Mouse (Mus musculus): ENCODE data around the gene Slc44a1.

Slc44a1 gene

DNA sequence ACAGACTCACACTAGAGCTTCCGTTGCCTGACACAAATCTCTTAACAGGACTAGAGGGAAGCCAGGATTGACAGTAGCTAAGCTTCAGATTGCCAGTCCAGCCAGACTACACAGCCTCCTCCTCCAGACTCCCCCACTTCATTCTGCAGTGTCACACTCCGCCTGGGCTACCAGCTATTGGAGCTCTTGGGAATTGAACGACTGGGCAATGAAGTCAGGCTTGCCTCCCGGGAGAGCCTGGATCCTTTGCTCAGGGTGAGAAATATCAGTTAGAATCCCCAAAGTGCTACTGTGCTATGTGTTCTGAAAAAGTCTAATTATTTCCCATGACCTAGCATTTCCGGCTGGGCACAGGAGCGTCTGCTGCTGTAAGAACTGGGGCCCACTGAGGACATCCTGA lies 9.7 kb upstream of the Slc44a1 start:
- no peak for DNase-seq (ENCODE audit: extremely low read depth, low read depth, low spot score)

DNA sequence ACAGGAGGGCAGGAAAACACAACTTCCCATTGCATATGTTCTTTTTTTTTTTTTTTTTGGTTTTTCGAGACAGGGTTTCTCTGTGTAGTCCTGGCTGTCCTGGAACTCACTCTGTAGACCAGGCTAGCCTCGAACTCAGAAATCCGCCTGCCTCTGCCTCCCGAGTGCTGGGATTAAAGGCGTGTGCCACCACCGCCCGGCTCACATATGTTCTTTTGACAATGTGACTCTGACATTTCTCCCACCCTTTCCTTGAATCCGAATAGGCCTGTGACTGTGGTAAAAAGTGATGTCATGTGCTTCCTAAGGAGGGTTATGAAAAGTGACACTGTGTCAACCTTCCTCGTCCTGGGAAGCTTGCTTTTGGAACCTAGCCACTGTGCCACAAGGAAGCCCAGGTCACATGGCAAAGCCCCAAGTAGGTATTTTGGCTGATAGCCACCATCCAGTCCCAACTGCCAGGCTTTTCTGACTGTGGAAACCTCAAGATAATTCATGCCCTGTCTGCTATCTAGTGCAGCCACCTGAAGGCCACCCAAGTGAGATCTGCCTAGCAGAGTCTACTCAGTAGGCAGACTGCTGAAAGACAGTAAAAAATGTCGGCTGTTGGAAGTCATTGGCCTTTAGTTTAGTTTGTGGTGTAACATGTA lies 8.5 kb upstream of the Slc44a1 start:
- no peak for DNase-seq (ENCODE audit: extremely low read depth, low read depth, low spot score)

DNA sequence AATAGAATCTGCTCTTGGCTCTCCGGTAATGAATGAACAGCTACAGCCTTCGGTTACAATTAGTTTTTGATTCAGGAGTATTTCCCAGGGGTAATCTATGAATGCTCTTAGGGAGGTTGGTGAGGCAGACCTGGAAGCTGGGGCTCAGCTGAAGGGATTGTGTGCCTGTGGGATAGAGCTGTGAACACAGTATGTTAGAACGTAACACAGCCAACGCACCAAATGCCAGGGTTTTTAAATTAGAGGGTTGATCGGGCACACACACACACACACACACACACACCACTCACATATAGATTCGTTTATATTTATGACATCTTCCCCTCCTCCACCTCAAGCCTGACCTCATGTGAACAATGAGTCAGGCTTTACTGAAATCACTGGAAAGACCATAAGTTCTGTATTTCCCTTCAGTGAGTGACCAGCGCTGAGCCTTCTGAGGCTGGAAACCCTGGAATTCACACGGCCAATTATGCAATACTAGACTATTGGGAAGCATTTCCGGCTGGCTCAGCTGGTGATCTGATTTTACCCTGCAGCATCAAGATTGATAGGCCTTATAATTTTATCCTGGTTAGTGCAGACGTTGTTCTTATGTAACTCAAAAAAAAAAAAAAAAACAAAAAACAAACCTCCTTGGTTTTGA lies 3.0 kb upstream of the Slc44a1 start:
- DNase-seq (ENCODE audit: extremely low read depth, low read depth, low spot score): no peak

DNA sequence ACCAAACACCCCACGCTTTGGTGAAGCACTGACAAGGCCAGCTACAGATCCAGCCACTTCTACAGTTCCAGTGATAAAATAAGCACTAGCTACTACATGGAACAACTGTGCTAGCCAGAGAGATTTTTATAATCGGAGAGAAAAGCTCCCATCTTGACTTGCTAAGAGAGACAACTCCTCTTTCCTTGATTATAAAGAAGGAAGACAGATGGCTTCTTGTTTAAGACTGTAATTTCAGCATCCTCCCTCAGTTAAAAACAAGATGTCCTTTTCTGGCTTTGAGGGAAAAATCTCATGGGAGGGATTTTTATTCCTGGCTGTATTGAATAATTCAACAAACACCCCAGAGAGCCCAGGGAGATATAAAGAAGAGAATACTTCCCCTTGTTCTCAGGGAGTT lies 1.8 kb upstream of the Slc44a1 start:
- DNase-seq (ENCODE audit: extremely low read depth, low read depth, low spot score): no peak

DNA sequence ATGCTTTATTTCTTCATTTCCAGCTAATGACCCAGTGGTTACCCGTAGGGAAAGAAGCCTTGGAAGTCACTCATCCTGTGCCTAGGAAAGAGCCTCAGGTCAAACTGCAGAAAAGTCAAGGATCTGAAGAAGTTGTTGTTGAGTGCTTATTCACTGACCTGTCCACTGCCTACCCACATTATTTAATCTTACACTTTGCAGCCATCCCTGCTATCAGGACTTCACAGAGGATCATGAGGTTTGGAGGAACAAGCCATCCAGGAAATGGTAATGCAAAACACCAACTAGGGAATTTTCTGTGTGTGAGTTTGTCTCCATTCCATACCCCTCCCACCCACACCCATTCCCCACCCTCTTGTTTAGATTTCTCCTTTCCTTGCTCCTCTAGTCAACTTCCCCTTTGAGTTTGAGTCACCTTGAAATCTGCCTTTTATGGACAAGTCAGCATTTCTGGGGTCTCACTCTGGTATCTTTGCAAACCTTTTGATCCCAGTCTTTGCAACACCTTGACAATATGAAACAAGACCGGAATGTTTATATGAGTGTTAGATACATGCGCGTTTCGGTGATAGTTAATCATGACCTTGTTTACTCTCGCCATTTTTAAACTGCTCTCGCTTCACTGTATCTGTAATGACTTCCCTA lies 1.3 kb upstream of the Slc44a1 start:
- DNase-seq (ENCODE audit: extremely low read depth, low read depth, low spot score): no peak

- DNase-seq (ENCODE audit: extremely low read depth, low read depth, low spot score): no peak
Observed at GRCm38 (mm10) chr4:53439636-53440009, 590 bp upstream of the Slc44a1 start.

DNA sequence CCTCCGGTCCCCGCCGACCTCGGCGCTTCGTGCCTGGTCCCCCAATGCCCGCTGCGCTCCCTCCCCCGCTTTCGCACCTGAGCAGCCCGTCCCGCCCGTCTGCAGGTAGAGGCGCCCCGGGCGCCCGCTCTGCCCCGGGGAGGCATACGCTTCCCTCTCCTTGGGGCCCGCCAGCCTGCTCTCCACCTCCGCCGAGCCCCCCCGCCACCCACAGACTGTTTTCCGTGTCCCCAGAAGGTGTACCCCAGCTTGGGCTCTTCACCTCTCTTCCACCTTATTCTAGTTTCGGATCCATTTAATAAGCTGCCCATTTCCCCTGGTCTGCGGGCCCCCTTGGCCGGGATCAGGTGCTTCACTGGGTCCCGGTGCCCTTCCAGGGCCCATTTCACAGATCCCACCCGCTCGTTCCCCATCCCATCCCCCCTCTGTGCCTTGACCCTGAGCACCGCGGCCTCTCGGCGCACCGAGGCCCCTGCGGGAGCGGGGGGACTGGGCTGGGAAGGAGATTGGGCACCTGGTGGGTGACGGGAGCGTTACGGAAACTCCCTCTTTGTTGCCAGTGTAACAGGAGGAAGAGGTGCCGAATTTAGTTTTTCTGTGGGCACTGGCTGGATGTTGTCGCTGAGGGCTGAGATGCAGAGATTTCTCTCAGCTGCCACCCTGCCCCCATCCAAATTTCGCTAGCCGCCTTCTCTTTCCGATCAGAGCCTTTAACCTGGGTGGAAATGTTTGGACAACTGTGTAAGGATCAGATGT lies 781 bp downstream of the Slc44a1 start:
- DNase-seq (ENCODE audit: extremely low read depth, low read depth, low spot score): no peak

DNA sequence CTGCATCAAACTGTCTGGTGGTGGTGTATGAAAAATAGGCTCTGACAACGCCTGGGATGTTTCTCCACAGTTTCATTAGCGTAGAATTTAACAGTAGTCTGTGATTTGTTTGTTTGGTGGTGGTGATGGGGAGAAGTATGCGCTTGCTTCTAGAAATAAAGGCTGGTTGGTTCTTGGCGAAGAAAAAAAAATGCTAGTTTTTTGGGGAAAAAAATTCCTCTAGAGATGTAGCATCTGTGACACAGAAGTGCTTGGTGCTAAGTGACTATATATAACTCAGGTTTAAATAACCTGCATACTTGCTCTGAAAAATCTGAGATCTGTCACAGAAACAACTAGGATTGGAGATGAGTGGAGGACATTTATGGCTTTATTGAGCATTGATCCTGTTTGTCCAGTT lies 1.5 kb downstream of the Slc44a1 start:
- DNase-seq (ENCODE audit: extremely low read depth, low read depth, low spot score): no peak

GRCm38 (mm10) chr4:53446216-53446615 lies 6.0 kb downstream of the Slc44a1 start:
- no peak for DNase-seq (ENCODE audit: extremely low read depth, low read depth, low spot score)

- no peak for DNase-seq (ENCODE audit: extremely low read depth, low read depth, low spot score)
Observed at GRCm38 (mm10) chr4:53447773-53448172, 7.6 kb downstream of the Slc44a1 start.

DNA sequence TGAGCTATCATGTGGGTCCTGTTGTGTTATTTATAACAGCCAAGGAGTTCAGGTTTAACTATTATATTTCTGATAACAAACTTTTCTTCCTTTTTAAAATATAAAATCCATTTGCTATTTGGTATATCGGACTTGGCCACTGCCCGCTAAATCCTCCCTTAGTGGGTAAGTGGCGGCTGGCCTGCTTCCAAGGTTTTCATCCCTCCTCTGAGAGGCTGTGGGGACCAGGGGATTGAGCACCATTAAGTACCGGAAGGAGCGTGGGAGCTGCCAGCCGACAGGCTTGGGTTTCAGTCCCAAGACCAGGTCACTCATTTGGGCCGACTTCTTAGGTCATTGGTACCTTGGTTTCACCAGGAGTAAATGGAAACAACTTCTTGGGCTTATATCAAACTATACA lies 10.5 kb downstream of the Slc44a1 start:
- DNase-seq (ENCODE audit: extremely low read depth, low read depth, low spot score): no peak

GRCm38 (mm10) chr4:53451887-53452286 lies 11.7 kb downstream of the Slc44a1 start:
- DNase-seq (ENCODE audit: extremely low read depth, low read depth, low spot score): no peak

DNA sequence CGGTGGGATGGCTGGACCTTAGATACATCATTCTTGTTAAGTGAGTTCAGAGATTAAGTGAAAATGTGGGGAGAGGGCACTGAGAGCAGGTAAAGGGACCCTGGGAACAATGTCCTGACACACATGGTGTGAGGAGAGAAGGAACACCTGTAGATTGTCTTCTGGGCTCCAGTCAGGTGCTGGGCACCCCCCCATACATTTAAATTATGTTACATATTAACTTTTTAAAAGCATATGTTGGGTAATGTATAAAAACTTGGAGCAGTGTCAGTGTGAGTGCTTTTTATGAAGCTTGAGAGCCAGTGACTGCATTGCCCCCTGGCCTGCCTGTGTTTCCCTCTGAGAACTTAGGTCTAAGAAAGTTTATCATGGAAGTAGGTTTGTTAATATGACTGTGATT lies 12.2 kb downstream of the Slc44a1 start:
- no peak for DNase-seq (ENCODE audit: extremely low read depth, low read depth, low spot score)

DNA sequence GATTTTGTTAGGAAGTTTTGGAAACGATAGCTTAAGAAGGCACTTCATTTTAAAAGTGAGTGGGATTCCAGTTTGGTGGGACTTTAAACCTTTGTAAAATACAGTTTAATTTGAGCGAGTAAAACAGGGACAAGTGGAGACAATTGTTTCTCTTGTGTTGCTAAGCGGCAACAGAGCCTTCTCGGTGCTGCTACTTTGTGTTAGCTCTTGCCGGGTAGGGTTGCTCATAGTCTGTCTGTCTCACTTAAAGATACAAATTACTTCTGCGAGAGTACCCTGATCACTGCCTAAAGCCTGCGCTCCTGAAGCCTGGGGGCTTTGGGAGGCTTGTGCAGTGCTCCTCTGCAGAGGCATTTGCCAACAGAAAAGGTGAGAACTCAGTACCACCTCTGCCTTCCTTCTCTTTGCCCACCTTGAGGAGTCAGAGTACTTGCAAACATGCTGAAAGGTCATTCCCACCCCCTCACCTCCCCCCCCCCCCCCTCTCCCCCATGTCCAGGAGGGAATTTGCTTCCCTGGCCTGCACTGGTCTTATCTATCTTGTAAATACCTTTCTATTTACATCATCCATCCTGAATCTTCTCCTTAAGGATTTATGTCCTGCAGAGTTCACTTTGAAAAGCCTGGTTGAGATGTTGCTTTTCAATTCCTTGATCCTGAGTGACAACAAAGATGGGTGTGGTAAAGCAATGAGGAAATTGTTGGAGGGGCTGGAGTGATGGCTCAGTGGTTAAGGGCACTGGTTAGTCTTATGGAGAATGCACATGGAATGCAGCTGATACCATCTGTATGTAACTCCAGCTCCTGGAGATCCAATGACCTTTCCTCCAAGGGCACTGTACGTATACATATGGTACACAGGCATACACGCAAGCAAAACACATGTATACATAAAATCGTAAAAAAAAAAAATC lies 13.0 kb downstream of the Slc44a1 start:
- DNase-seq (ENCODE audit: extremely low read depth, low read depth, low spot score): no peak

GRCm38 (mm10) chr4:53455885-53456284 lies 15.7 kb downstream of the Slc44a1 start:
- no peak for DNase-seq (ENCODE audit: extremely low read depth, low read depth, low spot score)

- no peak for DNase-seq (ENCODE audit: extremely low read depth, low read depth, low spot score)
Observed at GRCm38 (mm10) chr4:53456570-53456969, 16.4 kb downstream of the Slc44a1 start.

- DNase-seq (ENCODE audit: extremely low read depth, low read depth, low spot score): no peak
Observed at GRCm38 (mm10) chr4:53458503-53458902, 18.3 kb downstream of the Slc44a1 start.

- DNase-seq (ENCODE audit: extremely low read depth, low read depth, low spot score): no peak
Observed at GRCm38 (mm10) chr4:53459697-53460096, 19.5 kb downstream of the Slc44a1 start.

DNA sequence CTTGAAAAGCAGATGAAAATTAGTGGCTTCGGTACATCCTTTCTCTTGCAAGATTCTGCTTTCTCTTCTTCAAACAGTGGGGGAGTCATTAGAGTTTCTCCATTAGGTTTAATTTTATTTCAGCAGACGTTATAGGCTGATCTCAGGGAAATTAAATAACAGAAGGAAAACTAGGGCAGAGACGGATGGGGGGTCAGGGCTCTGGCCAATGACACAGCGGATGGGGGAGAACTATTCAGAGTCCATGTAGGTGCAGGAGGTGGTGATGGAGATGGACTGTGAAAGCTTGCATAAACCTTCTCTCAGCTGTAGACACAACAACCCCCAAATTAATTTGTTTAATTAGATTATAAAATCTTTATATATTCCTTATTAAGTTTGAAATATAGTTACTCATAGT lies 20.8 kb downstream of the Slc44a1 start:
- DNase-seq (ENCODE audit: extremely low read depth, low read depth, low spot score): no peak

DNA sequence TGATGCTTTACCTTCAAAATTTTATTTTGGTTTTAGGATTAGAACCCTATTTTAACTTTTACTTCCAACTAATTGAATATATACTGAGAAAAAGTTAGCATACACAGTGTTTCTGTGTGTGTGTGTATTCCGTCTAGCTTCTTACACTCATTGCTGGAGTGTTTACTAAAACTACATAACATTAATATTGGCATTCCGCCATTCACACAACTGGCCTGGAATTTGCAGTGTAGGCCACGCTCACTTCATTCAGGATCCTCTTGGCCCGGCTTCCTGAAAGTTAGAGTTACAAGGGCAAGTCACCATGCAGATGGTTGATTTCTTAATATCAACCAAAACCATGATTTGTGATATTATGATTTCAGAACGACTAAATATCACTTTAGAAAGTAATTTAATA lies 21.9 kb downstream of the Slc44a1 start:
- DNase-seq (ENCODE audit: extremely low read depth, low read depth, low spot score): no peak

Measured in fat pad, adult 2 months (tissue).